Mouse (Mus musculus): Measurements from ENCODE around the gene Tbx3.

Tbx3 gene

DNA sequence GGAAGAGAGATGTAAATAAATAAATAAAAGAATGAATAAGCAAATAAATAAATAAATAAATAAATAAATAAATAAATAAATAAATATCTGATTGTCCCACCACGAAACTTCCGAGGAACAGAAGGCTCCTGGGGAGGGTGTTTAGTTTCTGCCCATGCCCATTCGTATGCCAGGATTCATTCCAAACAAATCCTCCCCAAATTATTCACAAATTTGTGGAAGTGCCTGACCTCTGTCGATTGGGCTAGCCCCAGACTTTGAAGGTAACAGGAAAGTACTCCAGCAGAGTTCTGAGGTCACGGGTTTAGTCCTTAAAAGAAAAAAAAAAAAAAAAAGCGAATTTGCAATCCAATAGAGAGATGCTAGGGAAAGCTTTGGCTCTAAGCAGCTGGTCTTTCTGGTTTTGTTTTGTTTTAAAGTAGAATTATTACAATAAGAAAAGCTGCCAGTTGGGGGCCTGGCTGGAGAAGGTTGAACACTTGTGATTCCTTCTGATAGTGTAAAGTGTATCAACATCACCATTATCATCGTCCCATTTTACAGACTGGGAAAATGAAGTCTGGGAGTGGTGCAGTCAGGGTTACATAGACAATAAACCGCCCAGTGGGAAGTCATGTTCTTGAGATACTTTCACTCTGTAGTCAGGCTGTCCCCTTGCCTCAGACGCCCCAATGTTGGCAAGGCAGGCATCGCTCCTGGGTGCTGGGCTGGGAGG is 9.3 kb downstream of the Tbx3 start:
- DNase-seq (ENCODE audit: low read depth, low spot score), result no peak

DNA sequence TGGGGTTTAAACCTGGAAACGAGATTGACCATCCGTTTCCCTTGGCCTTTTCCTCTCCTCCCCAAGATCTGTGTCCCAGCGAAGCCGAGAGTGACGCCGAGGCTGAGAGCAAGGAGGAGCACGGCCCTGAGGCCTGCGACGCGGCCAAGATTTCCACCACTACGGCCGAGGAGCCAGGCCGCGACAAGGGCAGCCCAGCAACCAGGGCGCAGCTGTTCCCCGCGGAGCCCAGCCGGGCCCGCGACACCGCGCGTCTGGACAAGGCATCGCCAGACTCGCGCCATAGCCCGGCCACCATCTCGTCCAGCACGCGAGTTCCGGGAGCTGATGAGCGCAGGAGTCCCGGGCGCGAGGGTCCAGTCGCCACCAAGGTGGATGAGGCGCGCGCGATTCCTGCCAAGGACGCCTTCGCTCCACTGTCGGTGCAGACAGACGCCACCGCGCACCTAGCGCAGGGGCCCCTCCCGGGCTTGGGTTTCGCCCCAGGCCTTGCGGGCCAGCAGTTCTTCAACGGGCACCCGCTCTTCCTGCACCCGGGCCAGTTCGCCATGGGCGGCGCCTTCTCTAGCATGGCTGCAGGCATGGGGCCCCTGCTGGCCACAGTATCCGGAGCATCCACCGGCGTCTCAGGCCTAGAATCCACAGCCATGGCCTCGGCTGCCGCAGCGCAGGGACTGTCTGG is 10.0 kb downstream of the Tbx3 start:
- no peak for DNase-seq (ENCODE audit: low read depth, low spot score)

DNA sequence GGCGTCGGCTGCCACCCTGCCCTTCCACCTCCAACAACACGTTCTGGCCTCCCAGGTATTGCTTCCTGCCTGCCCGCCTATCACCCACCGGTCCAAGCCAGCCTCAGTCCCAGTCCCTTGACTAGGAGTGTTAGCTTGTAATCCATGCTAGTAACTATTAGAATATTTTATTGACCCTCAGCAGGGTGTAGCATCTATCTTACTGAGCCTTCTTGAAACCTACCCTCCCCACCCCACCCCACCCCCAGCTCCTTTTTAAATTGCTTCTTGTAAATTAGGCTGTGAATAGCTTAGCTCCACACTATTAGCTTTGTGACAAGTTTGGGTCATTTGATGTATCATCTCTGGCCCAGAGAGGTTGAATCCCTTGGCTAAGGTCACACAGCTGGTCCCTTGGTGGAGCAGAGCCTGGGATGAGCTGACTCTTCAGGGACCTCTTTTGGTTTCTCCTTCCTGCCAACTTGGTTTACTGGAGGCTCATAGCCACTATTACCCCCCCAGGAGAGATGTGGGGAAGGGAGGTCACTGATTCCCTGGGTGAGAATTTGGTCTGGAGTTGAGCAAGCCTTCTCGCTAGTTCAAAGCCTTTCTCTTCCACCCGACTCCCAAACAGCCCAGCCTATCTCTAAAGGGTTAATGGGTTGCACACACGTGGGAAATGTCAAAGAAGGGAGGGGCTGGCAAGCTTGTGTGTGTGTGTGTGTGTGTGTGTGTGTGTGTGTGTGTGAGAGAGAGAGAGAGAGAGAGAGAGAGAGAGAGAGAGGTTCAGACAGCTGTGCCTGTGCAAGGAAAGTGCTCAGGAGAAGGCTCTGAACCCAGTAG is 10.8 kb downstream of the Tbx3 start:
- no peak for DNase-seq (ENCODE audit: low read depth, low spot score)

DNA sequence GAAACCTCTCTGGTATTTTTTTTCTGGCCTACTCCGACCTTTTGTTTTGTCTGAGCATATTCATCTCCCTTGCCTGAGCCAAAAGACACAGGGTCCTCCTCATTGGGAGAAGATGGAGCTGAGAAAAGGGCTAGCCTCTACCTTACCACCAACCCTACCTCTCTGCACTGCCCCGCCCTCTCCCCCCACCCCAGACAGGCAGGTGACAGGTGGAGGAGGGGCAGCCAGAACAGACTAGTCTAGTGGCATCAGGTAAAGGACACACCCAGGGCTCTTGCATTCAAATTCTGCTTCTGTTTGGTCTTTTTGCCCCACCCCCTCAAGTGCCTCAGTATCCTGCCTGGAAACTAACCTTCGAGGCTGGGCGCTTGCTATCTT is 11.4 kb downstream of the Tbx3 start:
- no peak for DNase-seq (ENCODE audit: low read depth, low spot score)

DNA sequence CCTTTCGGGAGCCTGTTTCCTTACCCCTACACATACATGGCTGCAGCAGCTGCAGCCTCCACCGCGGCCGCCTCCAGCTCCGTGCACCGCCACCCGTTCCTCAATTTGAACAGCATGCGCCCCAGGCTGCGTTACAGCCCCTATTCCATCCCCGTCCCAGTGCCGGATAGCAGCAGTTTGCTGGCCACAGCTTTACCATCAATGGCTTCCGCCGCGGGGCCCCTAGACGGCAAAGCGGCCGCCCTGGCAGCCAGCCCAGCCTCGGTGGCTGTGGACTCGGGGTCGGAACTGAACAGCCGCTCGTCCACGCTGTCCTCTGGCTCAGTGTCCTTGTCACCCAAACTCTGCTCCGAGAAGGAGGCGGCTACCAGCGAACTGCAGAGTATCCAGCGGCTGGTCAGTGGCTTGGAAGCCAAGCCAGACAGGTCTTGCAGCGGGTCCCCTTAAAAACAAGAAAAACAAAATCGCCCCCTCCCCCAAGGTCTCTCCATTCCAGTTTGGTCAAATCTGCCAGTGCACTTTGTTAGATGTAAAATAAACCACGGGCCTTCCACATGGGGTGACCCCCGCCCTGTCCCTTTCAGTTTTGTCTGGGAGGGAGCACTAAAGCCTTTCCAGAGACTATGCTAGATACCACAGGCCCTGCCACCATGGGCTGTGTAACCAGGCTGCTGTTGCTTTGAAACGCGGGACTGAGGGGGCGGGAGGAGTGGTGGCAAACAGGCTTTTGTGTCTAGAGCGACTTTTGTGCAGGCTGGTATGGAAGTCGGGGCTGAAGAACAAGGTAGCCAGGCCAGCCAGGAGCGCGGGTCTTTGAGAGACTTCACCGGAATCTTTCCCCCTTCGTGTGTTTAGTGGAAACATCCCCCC is 12.4 kb downstream of the Tbx3 start:
- no peak for DNase-seq (ENCODE audit: low read depth, low spot score)

DNA sequence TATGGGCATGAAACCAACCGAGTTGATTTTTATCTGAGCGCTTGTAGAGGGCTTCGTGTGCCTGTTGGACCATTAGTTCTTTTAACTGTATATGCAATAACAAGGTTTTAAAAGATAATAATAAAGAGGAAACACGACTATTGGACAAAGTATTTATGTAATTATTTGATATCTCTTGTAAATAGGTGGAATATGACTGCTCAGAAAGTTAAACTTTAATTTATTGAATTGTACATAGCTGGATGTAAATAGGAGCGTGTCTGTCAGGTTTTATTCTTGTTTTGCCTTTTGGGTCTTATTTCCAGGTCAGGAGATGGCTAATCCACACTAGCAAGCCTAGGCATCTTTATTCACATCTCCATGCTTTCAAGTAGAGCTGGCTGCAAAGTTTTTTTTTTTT is 13.4 kb downstream of the Tbx3 start:
- DNase-seq (ENCODE audit: low read depth, low spot score), result no peak

DNA sequence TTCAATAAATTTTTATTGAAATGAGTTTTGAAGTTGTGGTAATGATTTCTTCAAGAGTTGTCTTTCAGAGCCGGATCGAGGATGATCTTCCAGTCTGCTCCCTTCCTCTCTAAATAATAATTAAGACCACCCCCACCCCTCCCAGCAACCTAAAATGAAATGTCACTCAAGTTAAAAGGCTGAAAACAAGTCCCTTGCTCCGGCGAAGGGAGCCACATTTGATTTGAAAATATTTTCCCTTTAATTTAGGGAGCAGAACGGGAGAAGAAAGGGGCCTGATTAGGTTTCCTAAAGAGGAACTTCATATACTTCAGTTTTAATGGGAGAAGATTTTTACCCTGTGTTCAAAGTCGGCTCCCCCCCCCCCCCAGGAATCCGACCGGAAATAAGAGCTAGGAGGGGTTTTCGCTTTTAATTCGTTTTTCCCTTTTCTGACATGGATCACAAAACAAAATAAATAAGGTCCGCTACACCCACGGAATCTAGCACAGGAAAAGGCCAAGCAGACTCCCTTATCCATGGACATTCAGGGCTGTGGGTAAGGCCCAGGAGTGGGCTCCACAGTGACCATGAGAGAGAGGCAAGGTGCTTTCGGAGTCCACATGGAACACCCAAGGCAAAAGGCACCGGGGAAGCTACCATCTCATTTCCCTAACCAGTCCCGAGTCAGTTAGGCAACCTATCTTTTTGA is 14.4 kb downstream of the Tbx3 start:
- DNase-seq (ENCODE audit: low read depth, low spot score), result no peak

DNA sequence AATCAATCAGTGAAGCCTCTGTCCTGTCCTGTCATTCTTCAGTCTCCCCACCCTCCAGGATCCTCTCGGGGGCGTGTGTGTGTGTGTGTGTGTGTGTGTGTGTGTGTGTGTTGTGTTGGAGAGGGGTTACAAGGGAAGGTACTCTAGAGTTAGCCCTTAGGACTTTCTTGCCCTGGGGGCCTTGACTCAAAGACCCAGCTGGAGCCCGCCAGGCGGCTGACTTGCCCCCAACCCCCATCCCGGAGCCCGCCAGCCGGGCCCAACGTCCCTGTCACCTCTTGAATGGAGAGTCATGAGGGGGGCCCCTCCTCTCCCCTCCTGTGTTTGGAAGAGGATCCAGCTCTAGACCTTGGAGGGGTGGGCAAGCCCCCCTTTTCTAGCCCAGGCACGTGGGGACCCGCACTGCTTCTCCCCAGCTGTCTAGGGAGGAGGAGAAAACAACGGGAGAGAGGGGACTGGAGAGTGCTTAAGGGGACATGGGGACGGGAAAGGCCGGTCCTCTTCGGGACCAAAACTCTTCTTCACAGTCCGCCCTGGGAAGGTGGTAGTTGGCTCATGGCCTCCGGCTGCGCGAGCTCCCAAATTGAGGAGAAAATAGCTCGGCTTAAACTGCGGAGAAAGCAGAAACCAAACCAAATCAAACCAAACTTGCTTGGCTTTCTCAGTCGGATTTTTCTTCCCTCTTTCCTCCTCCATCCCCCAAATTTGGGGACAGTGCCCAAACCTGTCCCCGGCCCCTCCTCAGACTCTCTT is 15.2 kb downstream of the Tbx3 start:
- DNase-seq (ENCODE audit: low read depth, low spot score), result no peak

DNA sequence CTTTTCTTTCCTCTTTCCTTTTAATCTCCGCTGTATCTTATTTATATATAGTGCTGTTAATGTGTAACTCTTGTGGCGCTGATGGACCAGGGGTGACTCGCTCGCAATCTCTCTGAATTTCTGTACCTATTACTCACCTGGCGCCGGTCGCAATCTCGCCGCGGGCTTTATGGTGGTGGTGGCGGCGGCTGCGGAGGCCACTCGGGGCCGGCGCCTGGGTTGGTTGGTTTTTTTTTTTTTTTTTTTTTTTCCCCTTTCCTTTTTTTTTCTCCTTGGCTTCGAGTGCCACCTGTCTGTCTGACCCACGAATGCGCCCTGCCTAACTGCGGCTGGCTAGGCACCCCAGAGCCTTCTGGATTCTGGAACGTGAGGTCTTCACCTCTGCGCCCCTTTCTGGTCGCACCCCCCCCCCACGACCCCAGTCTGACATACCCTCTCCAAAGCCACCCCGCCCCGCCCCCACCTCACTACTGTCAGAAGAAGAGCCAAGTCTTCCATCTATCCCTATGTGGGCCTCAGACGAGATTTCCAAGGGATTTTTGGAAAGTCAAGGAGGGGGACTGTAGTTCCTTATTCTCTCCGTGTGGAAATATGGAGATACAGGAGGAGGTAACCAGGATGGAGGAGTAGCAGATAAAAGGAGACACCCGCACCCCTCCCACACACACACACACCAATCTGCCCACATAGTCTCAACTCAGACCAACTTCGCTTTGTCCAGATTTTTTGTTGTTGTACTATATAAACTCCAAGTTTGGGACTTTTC is 15.9 kb downstream of the Tbx3 start:
- DNase-seq (ENCODE audit: low read depth, low spot score), result peak; percentile 61

DNA sequence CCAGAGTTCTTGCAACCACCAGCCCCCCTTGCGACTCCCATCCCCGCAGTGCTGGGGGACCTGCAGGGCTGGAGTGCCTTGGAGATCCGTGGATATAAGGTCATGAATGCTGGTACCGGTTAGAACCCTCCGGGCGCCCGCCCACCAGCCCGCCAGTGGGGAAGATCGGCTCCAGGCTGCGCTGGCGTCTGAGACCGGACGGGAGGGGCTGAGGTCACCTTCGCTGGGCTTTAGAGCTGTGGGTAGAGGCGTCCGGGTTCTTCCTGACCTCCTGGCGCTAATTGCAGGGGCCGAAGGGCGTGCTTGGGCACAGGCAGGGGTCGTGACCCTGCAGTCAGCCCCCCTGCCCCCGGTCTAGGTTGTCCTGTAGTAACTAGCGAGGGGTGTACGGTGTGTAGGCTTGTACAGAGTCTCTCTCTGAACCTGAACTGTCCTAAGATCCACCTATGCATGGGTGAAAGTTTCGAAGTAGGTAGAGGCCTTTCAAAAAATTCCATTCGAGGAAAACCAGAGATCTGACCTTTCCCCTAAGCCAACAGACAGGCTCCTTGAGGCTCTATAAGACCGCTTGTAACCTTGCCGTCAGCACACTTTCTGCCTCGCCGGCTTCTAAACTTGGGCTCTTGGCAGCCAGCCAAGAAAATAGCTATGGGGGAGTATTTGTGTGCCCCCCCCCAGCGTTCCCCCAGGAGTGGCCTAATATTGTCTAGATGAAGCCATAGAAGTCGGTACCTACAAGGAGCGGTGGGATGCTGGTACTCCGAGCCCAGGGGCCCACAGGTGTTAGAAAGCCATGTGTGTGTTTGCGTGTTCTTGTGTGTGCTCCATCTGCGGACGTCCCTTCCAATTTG is 16.8 kb downstream of the Tbx3 start:
- no peak for DNase-seq (ENCODE audit: low read depth, low spot score)

DNA sequence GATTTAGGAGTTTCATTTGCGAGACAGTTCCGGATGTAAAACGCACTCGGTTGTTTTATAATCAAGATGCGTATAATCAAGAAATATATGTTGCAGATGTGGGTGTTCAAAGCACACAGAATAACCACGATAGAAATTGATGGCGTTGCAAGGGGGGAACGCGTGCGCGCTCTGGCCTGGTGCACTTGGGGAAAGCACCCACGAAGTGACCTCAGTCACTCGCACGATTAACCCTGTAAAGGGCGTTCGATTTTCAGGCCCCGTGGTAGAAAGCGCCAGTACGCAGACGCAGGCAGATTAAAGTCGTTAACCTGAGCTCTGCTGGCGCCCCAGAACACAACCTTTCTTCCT is 17.4 kb downstream of the Tbx3 start:
- no peak for DNase-seq (ENCODE audit: low read depth, low spot score)

DNA sequence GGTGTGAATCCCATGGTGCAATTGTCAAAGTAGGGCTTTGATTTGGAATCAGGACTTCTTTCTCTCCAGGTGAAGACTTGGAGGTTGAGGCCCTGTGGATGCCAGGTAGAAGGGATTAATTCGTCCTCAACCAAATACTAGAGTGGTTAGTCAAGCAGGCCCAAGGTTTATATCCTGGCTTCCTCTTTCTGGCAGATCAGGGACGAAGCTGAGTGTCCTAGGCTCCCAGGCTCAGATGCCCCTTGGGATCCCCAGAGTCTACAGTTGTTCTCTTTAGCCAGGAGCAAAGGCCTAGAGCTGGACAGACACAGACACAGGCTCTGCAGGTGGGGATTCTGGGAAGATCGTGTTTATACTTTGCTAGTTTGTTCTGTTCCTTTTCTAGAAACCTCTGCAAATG is 17.8 kb downstream of the Tbx3 start:
- no peak for DNase-seq (ENCODE audit: low read depth, low spot score)

DNA sequence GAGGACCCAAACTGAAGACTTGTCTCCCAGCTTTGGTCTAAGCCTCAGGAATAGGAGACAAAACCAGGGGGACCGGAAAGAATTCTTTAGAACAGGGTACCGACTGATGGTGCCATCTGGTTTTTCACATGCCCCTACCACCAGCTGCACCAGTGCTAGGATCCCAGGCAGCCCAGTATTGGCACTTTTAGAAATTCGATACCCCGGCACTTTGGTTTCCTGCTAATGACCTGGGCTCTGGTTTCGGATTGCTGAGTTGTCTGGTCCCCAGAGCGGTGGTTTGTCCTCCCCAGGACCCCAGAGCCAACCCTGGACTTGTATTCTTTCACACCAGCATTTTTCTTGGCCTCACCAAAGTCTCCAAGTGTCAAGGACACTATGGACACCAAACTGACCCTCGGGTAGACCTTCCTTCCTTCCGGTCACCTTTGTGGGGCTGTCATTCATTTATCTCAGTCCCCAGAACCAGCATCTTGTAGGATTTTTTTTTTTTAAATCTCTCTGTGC is 18.5 kb downstream of the Tbx3 start:
- DNase-seq (ENCODE audit: low read depth, low spot score), result no peak

DNA sequence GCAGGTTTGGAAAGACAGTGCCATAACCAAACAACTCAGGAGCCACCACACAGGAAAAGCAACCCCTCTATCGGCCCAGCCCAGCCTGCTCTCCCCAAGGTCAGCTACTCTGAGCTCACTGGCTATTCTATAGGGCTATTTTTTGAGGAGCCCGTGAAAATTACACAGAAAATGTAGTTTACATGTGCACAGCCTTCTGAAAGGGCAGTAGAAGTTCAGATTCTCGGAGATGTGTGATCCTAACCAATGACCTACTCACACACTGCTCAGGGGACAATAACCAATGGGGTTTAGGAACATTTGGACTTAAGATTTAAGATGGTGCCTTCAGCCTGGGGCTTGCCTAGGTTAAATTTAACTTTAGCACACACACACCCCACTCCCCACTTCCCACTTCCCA is 19.0 kb downstream of the Tbx3 start:
- no peak for DNase-seq (ENCODE audit: low read depth, low spot score)

DNA sequence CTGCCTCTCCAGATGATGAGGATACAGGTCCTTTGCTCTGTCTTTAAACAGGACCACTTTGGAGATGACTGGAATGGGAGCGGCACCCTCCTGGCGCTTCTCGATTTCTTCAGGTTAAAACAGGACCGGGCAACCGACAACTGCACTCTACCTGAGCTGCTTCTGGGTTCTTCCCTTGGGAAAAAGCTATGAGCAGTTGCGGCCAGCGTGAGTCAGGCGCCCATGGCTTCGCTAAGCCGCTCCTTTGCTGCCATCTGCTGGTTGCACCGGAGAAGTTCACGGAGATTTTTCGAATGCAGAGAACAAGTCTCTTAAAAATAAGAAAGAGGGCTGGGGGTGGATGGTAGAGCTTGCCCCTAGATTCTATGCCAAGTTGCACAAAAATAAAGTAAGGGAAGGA is 20.6 kb downstream of the Tbx3 start:
- peak; percentile 87 for DNase-seq (ENCODE audit: low read depth, low spot score)

DNA sequence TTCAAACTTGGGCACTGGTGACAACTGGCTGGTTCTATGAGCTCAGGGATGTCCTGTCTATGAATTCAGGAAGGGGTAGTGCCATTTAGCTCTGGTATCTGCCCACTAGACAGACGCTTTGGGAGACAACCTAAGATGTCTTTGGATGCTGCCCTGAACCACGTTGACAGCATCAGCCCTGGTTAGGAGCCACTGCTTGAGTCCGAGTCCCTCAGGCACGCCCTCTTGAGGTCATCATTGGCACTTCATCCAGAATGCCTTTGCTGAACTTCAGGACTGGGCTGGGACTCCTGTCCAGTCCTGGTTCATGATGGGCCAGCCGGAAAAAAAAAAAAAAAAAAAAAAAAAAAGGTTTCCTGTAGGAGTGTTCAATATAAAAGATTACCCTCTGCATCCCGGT is 22.0 kb downstream of the Tbx3 start:
- no peak for DNase-seq (ENCODE audit: low read depth, low spot score)

DNA sequence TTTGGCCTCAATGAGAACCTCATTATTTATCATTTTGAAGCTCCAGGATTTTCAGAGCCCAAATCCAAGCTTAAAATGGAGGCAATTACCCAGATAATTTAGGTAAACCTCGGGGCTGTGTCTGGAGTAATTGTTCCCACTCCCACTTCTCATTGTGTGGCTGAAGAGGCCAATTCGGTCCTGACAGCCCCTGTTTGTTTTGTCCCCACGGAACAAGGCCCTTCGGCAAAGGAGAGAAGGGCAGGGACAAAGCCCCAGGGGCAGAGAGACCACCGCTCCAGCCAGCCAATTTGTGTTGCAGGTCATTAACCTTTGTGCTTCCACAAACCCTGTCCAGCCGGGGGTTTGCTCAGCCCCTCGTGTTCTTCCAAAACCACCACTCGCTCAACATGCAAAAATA is 24.4 kb downstream of the Tbx3 start:
- no peak for DNase-seq (ENCODE audit: low read depth, low spot score)

DNA sequence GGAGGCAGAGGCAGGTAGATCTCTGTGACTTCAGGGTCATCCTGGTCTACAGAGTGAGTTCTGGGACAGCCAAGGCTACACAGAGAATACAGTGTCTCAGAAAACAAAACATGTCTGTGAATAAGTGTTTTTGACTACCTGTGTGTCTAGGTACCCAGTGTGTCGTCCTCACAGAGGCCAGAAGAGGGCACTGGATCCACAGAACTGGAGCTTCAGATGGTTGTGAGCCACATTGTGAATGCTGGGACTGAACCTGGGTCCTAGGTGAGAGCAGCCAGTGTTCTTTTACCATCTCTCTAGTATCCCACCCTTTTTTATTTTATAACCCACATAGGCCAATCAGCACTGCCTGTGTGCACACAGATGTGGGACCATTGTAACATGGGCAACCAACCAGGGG is 32.6 kb downstream of the Tbx3 start:
- DNase-seq (ENCODE audit: low read depth, low spot score), result no peak

DNA sequence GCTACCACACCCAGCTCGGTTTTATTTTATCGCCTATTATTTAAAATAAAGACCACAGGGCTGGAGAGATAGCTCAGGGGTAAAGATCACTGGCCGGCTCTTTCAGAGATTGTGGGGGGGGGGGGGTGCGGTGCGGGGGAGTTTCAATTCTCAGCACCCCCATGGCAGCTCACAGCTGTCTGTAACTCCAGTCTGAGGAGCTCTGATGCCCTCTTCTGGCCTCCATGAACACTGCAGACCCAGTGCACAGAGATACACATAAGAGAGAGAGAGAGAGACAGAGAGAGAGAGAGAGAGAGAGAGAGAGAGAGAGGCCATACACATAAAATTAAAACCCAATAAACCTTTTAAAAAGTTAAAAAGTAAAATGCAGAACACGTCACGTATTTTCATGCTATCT is 34.4 kb downstream of the Tbx3 start:
- DNase-seq (ENCODE audit: low read depth, low spot score), result no peak

All from 3T3-L1 (cell line).